Comparison of ENCODE assay signal across 18 mouse cellular contexts in the genomic region with DNA sequence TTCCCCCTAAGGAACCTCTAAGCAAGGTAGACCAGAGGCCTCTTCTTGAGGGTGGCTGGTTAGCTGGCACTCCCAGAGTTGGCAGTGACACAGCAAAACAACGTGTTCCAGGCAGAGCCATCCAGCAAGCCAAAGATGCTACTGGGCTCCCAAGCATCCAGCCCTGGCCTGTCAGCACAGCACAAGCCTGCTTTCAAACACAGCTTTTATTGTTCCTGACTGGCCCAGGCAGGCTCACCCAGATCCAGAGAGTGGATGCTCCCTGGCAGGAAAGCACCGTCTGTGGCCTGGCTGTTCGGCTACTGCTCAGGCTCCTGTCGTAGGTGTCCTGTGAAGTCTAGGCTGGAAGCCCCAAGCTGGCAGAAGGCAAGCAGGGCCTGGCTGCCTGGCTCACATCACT. TPM values are rescaled to one million over a fixed set of nuclear protein-coding genes. Genes with fewer than 3 reads are reported as not detected.
DNase-seq lines count a peak whose midpoint lies in the region; ATAC-seq and TF ChIP-seq lines count a peak whose summit lies in the region.
"Had no signal": no experiment of that assay in that cellular context is flagged by ENCODE, and none has a peak within 500 bp of the region (broad histone marks: within the 10 kb centered on the region; RNA-seq: fewer than 3 reads in every experiment).

No protein-coding gene starts in this region.

- 0 out of 2 replicates have a peak overlapping the region, but pooled peaks have one; percentile 21 for H3K9ac ChIP-seq in heart, embryonic 12.5 days
- no peak overlapping the region for H3K9ac ChIP-seq in stomach, postnatal 0 days (ENCODE audit: low read length)
- H3K9ac ChIP-seq: lung, embryonic 14.5 days had no signal

- no peaks in the 10 kb centered on the region for H3K9me3 ChIP-seq in heart, embryonic 12.5 days (replicated peaks)
- no peaks in the 10 kb centered on the region for H3K9me3 ChIP-seq in heart, embryonic 10.5 days
- H3K9me3 ChIP-seq in stomach, postnatal 0 days (ENCODE audit: control insufficient read depth, low read length), result no peaks in the 10 kb centered on the region

- no peak for ATAC-seq in heart, embryonic 12.5 days (ENCODE audit: insufficient number of reproducible peaks, low FRiP score)
- ATAC-seq in stomach, postnatal 0 days (ENCODE audit: low FRiP score, low TSS enrichment), result no peak

- intact Hi-C loops in left cerebral cortex, postnatal 14 days (cut with DNase I), result no loop called here

- H3K36me3 ChIP-seq in heart, embryonic 12.5 days, result peaks cover 99% of the 10 kb centered on the region
- peaks cover 99% of the 10 kb centered on the region for H3K36me3 ChIP-seq in heart, embryonic 10.5 days
- peaks cover 19% of the 10 kb centered on the region; the same call in 1 of the 2 replicates for H3K36me3 ChIP-seq in stomach, postnatal 0 days (ENCODE audit: control insufficient read depth, insufficient read depth, low read length)

- DNase-seq in heart, adult 8-10 months (ENCODE audit: low spot score), result no peak
- DNase-seq in cerebellum, adult 18-20 months, result peak; percentile 72 to 79
- DNase-seq in frontal cortex, postnatal 36 days (ENCODE audit: low spot score in 2 of 2), result peak; percentile 29 to 41
- peak; percentile 30 to 69 for DNase-seq in left cerebral cortex, postnatal 14 days (ENCODE audit: low spot score in 2 of 2)
- DNase-seq in thymus, postnatal 25 days, result no peak
- DNase-seq in heart, embryonic 10.5 days (ENCODE audit: low spot score), result no peak
- DNase-seq in stomach, postnatal 0 days (ENCODE audit: low spot score), result no peak
- DNase-seq: adrenal gland, postnatal 14 days; B cell, adult 2 months; kidney, adult 18-20 months; lung, embryonic 14.5 days; thymus, adult 2 months had no signal

- TF ChIP-seq CTCF in stomach, postnatal 0 days (IDR thresholded peaks at IDR 0.05; ENCODE audit: low read depth), result no peak

- no peak for TF ChIP-seq EP300 in stomach, postnatal 0 days (optimal IDR thresholded peaks at IDR 0.05)

- no peak overlapping the region for H3K4me3 ChIP-seq in heart, embryonic 12.5 days
- H3K4me3 ChIP-seq in heart, embryonic 10.5 days, result no peak overlapping the region
- no peak overlapping the region for H3K4me3 ChIP-seq in stomach, postnatal 0 days (ENCODE audit: low read depth, low read length)

- H3K27ac ChIP-seq in heart, embryonic 12.5 days (ENCODE audit: poor library complexity, severe bottlenecking), result no peak overlapping the region
- no peak overlapping the region for H3K27ac ChIP-seq in heart, embryonic 10.5 days
- H3K27ac ChIP-seq in stomach, postnatal 0 days (replicated peaks), result no peak overlapping the region

- H3K4me1 ChIP-seq in heart, embryonic 12.5 days (replicated peaks), result peaks cover 13% of the 10 kb centered on the region; the same call in 1 of the 2 replicates
- H3K4me1 ChIP-seq in heart, embryonic 10.5 days, result no peaks in the 10 kb centered on the region
- H3K4me1 ChIP-seq in stomach, postnatal 0 days (replicated peaks; ENCODE audit: control insufficient read depth, insufficient read depth), result no peaks in the 10 kb centered on the region

- WGBS in heart, embryonic 12.5 days, result 82% methylated on average over 4 of the region's 4 CpGs
- WGBS in heart, embryonic 10.5 days, result 84% methylated on average over 4 of the region's 4 CpGs
- WGBS in stomach, postnatal 0 days, result 74% methylated on average over 4 of the region's 4 CpGs

- no peak overlapping the region for H3K4me2 ChIP-seq in heart, embryonic 12.5 days
- no peak overlapping the region for H3K4me2 ChIP-seq in stomach, postnatal 0 days (replicated peaks; ENCODE audit: low read depth)
- H3K4me2 ChIP-seq: lung, embryonic 14.5 days; midbrain, embryonic 11.5 days had no signal

- H3K27me3 ChIP-seq in heart, embryonic 12.5 days (replicated peaks), result no peaks in the 10 kb centered on the region
- no peaks in the 10 kb centered on the region for H3K27me3 ChIP-seq in heart, embryonic 10.5 days (ENCODE audit: insufficient read depth, poor library complexity, severe bottlenecking)
- no peaks in the 10 kb centered on the region for H3K27me3 ChIP-seq in stomach, postnatal 0 days (ENCODE audit: control insufficient read depth, insufficient read depth, low read length)

RNA-seq across cellular contexts. Expression of gene Tacr2, which starts 41.9 kb away (rescaled TPM):
- polyA plus RNA-seq in heart, embryonic 12.5 days (2016; fragmentation: Nextera tagmentation; extraction: Ambion mirVana), result not detected in 2 replicates
- not detected for total RNA-seq in heart, adult 8-10 months (2022)
- total RNA-seq in left cerebral cortex, postnatal 14 days (2021), result under 1 TPM; 0.15 to 0.19 TPM
- not detected in 2 replicates for polyA plus RNA-seq in heart, embryonic 10.5 days (2016; fragmentation: Nextera tagmentation; extraction: Ambion mirVana)
- 1.3 and 1.6 TPM in 2 replicates for polyA plus RNA-seq in stomach, postnatal 0 days (2015; fragmentation: Nextera tagmentation; extraction: Ambion mirVana)
- total RNA-seq: common myeloid progenitor, adult 5-6 weeks; heart, postnatal 25 days; neutrophil, adult 5-6 weeks had no signal
- polyA plus RNA-seq: midbrain, embryonic 11.5 days; spleen, adult 2 months had no signal

Comparison
In these comparisons a context has a peak if more than half of its experiments do, and no peak if none do; other contexts are left out.
1. DNase-seq: peak in cerebellum, adult 18-20 months (2 of 2), frontal cortex, postnatal 36 days (2 of 2) and left cerebral cortex, postnatal 14 days (2 of 2); none in heart, adult 8-10 months (single experiment), thymus, postnatal 25 days (single experiment), heart, embryonic 10.5 days (single experiment) and stomach, postnatal 0 days (single experiment).